Mouse (Mus musculus): ENCODE measurements around the gene Asrgl1. TPM values are rescaled to one million over a fixed set of nuclear protein-coding genes. Genes with fewer than 3 reads are reported as not detected.
A peak's percentile ranks its signal among the peaks of the same experiment; 100 is the strongest.

Gene Asrgl1
- polyA plus RNA-seq, 1 experiment from 2014 or later: 25.7 TPM

- WGBS: 79% methylated on average over 4 of the region's 4 CpGs
- Histone ChIP-seq H3K4me3 (replicated peaks) (no peak overlapping the region), H3K9me3 (no peaks in the 10 kb centered on the region), H3K9ac (no peak overlapping the region), H3K27me3 (no peaks in the 10 kb centered on the region; the same call in 1 of the 2 replicates), H3K27ac (no peak overlapping the region), H3K36me3 (replicated peaks) (no peaks in the 10 kb centered on the region), H3K4me2 (no peak overlapping the region), H3K4me1 (peaks cover 3% of the 10 kb centered on the region; the same call in 1 of the 2 replicates)
- ATAC-seq (ENCODE audit: low FRiP score): no peak
These were observed 58.3 kb downstream of the Asrgl1 start for GRCm38 (mm10) chr19:9076982-9077660.

GRCm38 (mm10) chr19:9076035-9076434 is 59.4 kb downstream of the Asrgl1 start:
- Histone ChIP-seq H3K4me2 (no peak overlapping the region), H3K9ac (no peak overlapping the region), H3K27ac (no peak overlapping the region), H3K27me3 (no peaks in the 10 kb centered on the region; the same call in 1 of the 2 replicates), H3K9me3 (no peaks in the 10 kb centered on the region), H3K4me1 (peaks cover 9% of the 10 kb centered on the region), H3K36me3 (replicated peaks) (no peaks in the 10 kb centered on the region), H3K4me3 (replicated peaks) (no peak overlapping the region)
- ATAC-seq (ENCODE audit: low FRiP score): no peak
- WGBS: 94% methylated on average over 3 of the region's 3 CpGs

- H3K9me3 ChIP-seq: no peaks in the 10 kb centered on the region
- ATAC-seq (ENCODE audit: low FRiP score): no peak
- no peak overlapping the region for H3K9ac ChIP-seq
- H3K4me1 ChIP-seq: peaks cover 9% of the 10 kb centered on the region
- H3K27ac ChIP-seq: no peak overlapping the region
- no peaks in the 10 kb centered on the region for H3K36me3 ChIP-seq (replicated peaks)
- H3K4me2 ChIP-seq: no peak overlapping the region
- no peak overlapping the region for H3K4me3 ChIP-seq (replicated peaks)
- no peaks in the 10 kb centered on the region; the same call in 1 of the 2 replicates for H3K27me3 ChIP-seq
- WGBS: 76% methylated on average over 2 of the region's 2 CpGs
These were observed 59.9 kb downstream of the Asrgl1 start for GRCm38 (mm10) chr19:9075558-9075957.

- 80% methylated on average over 4 of the region's 4 CpGs for WGBS
- H3K4me2 ChIP-seq: no peak overlapping the region
- no peaks in the 10 kb centered on the region for H3K9me3 ChIP-seq
- H3K27me3 ChIP-seq: no peaks in the 10 kb centered on the region; the same call in 1 of the 2 replicates
- no peak overlapping the region for H3K9ac ChIP-seq
- no peak overlapping the region for H3K4me3 ChIP-seq (replicated peaks)
- peaks cover 9% of the 10 kb centered on the region for H3K4me1 ChIP-seq
- no peaks in the 10 kb centered on the region for H3K36me3 ChIP-seq (replicated peaks)
- ATAC-seq (ENCODE audit: low FRiP score): no peak
- H3K27ac ChIP-seq: no peak overlapping the region
These were observed 61.0 kb downstream of the Asrgl1 start for GRCm38 (mm10) chr19:9074424-9074823.

- no peaks in the 10 kb centered on the region for H3K36me3 ChIP-seq (replicated peaks)
- H3K9ac ChIP-seq: no peak overlapping the region
- H3K4me2 ChIP-seq: no peak overlapping the region
- H3K4me1 ChIP-seq: peaks cover 9% of the 10 kb centered on the region
- no peaks in the 10 kb centered on the region; the same call in 1 of the 2 replicates for H3K27me3 ChIP-seq
- H3K9me3 ChIP-seq: no peaks in the 10 kb centered on the region
- no peak for ATAC-seq (ENCODE audit: low FRiP score)
- 78% methylated on average over 12 of the region's 12 CpGs for WGBS
- no peak overlapping the region for H3K4me3 ChIP-seq (replicated peaks)
- H3K27ac ChIP-seq: no peak overlapping the region
These were observed 61.5 kb downstream of the Asrgl1 start for GRCm38 (mm10) chr19:9073776-9074411.

- Histone ChIP-seq H3K27ac (no peak overlapping the region), H3K9ac (no peak overlapping the region), H3K27me3 (no peaks in the 10 kb centered on the region), H3K4me2 (no peak overlapping the region), H3K9me3 (no peaks in the 10 kb centered on the region), H3K36me3 (replicated peaks) (no peaks in the 10 kb centered on the region), H3K4me1 (peaks cover 9% of the 10 kb centered on the region), H3K4me3 (replicated peaks) (no peak overlapping the region)
- no peak for ATAC-seq (ENCODE audit: low FRiP score)
- WGBS: 86% methylated on average over 2 of the region's 2 CpGs
These were observed 63.3 kb downstream of the Asrgl1 start for GRCm38 (mm10) chr19:9072157-9072530.

GRCm38 (mm10) chr19:9071456-9072156 is 63.8 kb downstream of the Asrgl1 start:
- no peaks in the 10 kb centered on the region for H3K27me3 ChIP-seq
- WGBS: 53% methylated on average over 7 of the region's 7 CpGs
- no peak overlapping the region for H3K4me2 ChIP-seq
- H3K36me3 ChIP-seq (replicated peaks): no peaks in the 10 kb centered on the region
- no peak overlapping the region for H3K4me3 ChIP-seq (replicated peaks)
- H3K9me3 ChIP-seq: no peaks in the 10 kb centered on the region
- no peak for ATAC-seq (ENCODE audit: low FRiP score)
- no peak overlapping the region for H3K27ac ChIP-seq
- H3K9ac ChIP-seq: no peak overlapping the region
- H3K4me1 ChIP-seq: peaks cover 9% of the 10 kb centered on the region

GRCm38 (mm10) chr19:9070316-9070715 is 65.1 kb downstream of the Asrgl1 start:
- no peak overlapping the region for H3K4me2 ChIP-seq
- H3K4me1 ChIP-seq: peaks cover 19% of the 10 kb centered on the region
- 81% methylated on average over 2 of the region's 2 CpGs for whole genome bisulfite sequencing
- H3K27ac ChIP-seq: no peak overlapping the region
- H3K9ac ChIP-seq: no peak overlapping the region
- H3K27me3 ChIP-seq: no peaks in the 10 kb centered on the region
- ATAC-seq (ENCODE audit: low FRiP score): no peak
- no peak overlapping the region for H3K4me3 ChIP-seq (replicated peaks)
- no peaks in the 10 kb centered on the region for H3K36me3 ChIP-seq (replicated peaks)
- H3K9me3 ChIP-seq: no peaks in the 10 kb centered on the region

GRCm38 (mm10) chr19:9069687-9070307 is 65.6 kb downstream of the Asrgl1 start:
- Histone ChIP-seq H3K4me3 (replicated peaks) (no peak overlapping the region), H3K4me2 (no peak overlapping the region), H3K4me1 (peaks cover 19% of the 10 kb centered on the region), H3K36me3 (replicated peaks) (no peaks in the 10 kb centered on the region), H3K9ac (no peak overlapping the region), H3K27ac (no peak overlapping the region), H3K9me3 (no peaks in the 10 kb centered on the region), H3K27me3 (no peaks in the 10 kb centered on the region)
- WGBS: 85% methylated on average over 8 of the region's 8 CpGs
- ATAC-seq (ENCODE audit: low FRiP score): no peak

- Histone ChIP-seq H3K36me3 (replicated peaks) (no peaks in the 10 kb centered on the region), H3K4me1 (peaks cover 19% of the 10 kb centered on the region), H3K27ac (no peak overlapping the region), H3K4me2 (no peak overlapping the region), H3K4me3 (replicated peaks) (no peak overlapping the region), H3K9ac (no peak overlapping the region), H3K27me3 (no peaks in the 10 kb centered on the region), H3K9me3 (no peaks in the 10 kb centered on the region)
- 84% methylated on average over 5 of the region's 5 CpGs for WGBS
- ATAC-seq (ENCODE audit: low FRiP score): no peak
These were observed 68.1 kb downstream of the Asrgl1 start for GRCm38 (mm10) chr19:9067292-9067691.

- peak; percentile 75; the same call in 1 of the 2 replicates for ATAC-seq (ENCODE audit: low FRiP score)
- no peak overlapping the region for H3K4me3 ChIP-seq (replicated peaks)
- no peak overlapping the region for H3K9ac ChIP-seq
- H3K36me3 ChIP-seq (replicated peaks): no peaks in the 10 kb centered on the region
- peak overlapping the region; percentile 57; the same call in 1 of the 2 replicates for H3K27ac ChIP-seq
- 71% methylated on average over 9 of the region's 9 CpGs for WGBS
- H3K9me3 ChIP-seq: no peaks in the 10 kb centered on the region
- no peaks in the 10 kb centered on the region for H3K27me3 ChIP-seq
- no peak overlapping the region for H3K4me2 ChIP-seq
- peaks cover 10% of the 10 kb centered on the region for H3K4me1 ChIP-seq
These were observed 69.5 kb downstream of the Asrgl1 start for GRCm38 (mm10) chr19:9065621-9066561.
